Mouse (Mus musculus): ENCODE data around the gene Hnrnph3.

DNA sequence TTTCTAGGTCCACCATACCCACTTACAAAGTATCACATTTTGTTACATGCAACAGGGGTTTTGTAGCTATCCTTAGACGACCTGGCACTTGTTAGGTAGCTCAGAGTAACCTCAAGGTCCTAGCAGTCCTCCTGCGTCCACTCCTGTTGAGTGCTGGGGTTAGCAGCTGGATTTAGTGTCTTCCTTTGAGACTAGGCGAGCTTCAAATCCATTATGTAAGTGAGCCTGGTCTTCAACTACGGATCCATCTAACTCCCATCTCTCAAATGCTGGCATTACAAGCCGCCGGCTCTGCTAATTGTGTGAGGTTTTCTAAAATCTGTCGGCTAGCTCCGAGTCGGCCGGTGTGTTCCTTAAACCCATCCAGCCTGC, 44.4 kb downstream of the Hnrnph3 start:
- TF ChIP-seq CTCF (IDR thresholded peaks at IDR 0.05; ENCODE audit: borderline replicate concordance, insufficient read depth, low read length) = no peak
- no peak for TF ChIP-seq POLR2A (IDR thresholded peaks at IDR 0.05; ENCODE audit: low read depth, low read length)

All from embryonic fibroblast, embryonic 13.5 days (primary cell).